ENCODE assay signal across 22 mouse cellular contexts in the genomic region with DNA sequence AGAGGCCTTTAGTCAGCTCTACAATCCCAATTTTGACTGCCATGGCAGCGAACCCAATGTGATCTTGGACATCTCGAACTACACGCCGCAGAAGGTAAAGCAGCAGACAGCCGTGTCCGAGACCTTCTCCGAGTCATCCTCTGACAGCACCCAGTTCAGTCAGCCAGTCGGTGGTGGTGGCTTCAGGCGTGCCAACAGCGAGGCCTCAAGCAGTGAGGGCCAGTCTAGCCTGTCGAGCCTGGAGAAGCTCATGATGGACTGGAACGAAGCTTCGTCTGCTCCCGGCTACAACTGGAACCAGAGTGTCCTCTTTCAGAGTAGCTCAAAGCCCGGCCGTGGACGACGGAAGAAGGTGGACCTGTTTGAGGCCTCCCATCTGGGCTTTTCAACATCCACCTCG.
"Had no signal": no experiment of that assay in that cellular context is flagged by ENCODE, and none has a peak within 500 bp of the region (broad histone marks: within the 10 kb centered on the region; RNA-seq: fewer than 3 reads in every experiment).

No protein-coding gene starts in this region.

- H3K4me1 ChIP-seq: limb, embryonic 12.5 days had no signal

- H3K4me3 ChIP-seq: heart, embryonic 12.5 days; hindbrain, embryonic 13.5 days; hindbrain, embryonic 15.5 days; kidney, embryonic 15.5 days; left cerebral cortex, adult 2 months; limb, embryonic 10.5 days; limb, embryonic 12.5 days; liver, embryonic 13.5 days; liver, embryonic 15.5 days had no signal

- H3K27ac ChIP-seq: hindbrain, embryonic 15.5 days; hindbrain, postnatal 0 days; kidney, embryonic 15.5 days; left cerebral cortex, adult 2 months; limb, embryonic 10.5 days; limb, embryonic 12.5 days; liver, embryonic 13.5 days; liver, embryonic 15.5 days had no signal

- DNase-seq: forebrain, postnatal 0 days; gastrocnemius, postnatal 10 days; gastrocnemius, postnatal 25 days; heart, postnatal 10 days; kidney, adult 11 months; kidney, adult 2 months; kidney, adult 9 months; kidney, postnatal 14 days; kidney, postnatal 36 days; layer of hippocampus, adult 9-11 months; liver; liver, embryonic 13.5 days had no signal

- H3K27me3 ChIP-seq: heart, embryonic 12.5 days; hindbrain, embryonic 13.5 days; hindbrain, embryonic 15.5 days; kidney, embryonic 15.5 days; limb, embryonic 12.5 days; liver, embryonic 13.5 days; liver, embryonic 15.5 days had no signal

- H3K9me3 ChIP-seq: heart, embryonic 12.5 days; hindbrain, embryonic 13.5 days; hindbrain, embryonic 15.5 days; kidney, embryonic 15.5 days; limb, embryonic 10.5 days; limb, embryonic 12.5 days; liver, embryonic 13.5 days; liver, embryonic 15.5 days had no signal

- H3K4me2 ChIP-seq: heart, embryonic 12.5 days; hindbrain, embryonic 13.5 days; hindbrain, embryonic 15.5 days; kidney, embryonic 15.5 days; limb, embryonic 12.5 days; liver, embryonic 11.5 days; liver, embryonic 13.5 days; liver, embryonic 15.5 days had no signal
